17 mouse cellular contexts compared by ENCODE assay signal in the genomic region with DNA sequence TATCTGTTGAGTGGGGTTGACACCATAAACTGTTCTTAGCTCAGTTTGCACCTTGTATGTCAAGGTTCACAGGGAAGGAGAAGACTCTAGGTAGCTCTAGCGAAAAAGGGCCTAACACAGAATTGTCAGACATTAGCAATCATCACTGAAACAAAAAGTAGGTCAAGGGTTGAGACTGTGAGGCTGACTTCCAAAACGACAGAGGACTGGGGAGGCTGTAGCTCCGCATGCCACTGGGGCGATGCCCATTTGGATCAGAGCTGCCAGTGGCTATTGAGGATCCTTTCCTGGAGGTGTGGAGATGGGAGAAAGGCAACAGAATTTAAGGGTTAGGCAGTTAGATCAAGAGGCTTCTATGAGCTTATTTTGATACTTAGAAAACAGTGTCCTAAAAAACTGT. TPM values are rescaled to one million over a fixed set of nuclear protein-coding genes. Genes with fewer than 3 reads are reported as not detected.
DNase-seq lines count a peak whose midpoint lies in the region; ATAC-seq lines count a peak whose summit lies in the region.
"Had no signal": no experiment of that assay in that cellular context is flagged by ENCODE, and none has a peak within 500 bp of the region (broad histone marks: within the 10 kb centered on the region; RNA-seq: fewer than 3 reads in every experiment).

No protein-coding gene starts in this region.

- no peak for ATAC-seq in frontal cortex, adult (ENCODE audit: low TSS enrichment)
- ATAC-seq: activated CD4-positive, CD25-positive, alpha-beta regulatory T cell, adult 4 months; midbrain, embryonic 16.5 days had no signal

- peak; percentile 23 for DNase-seq in adrenal gland, postnatal 14 days
- DNase-seq in adrenal gland, postnatal 25 days: peak; percentile 18
- DNase-seq in cerebellum, adult 18-20 months: peak; percentile 79 to 90
- DNase-seq in cerebellum, postnatal 14 days: peak; percentile 86 to 88
- DNase-seq in MN1 (ENCODE audit: low spot score): no peak
- no peak for DNase-seq in gastrocnemius, adult 8-10 months (ENCODE audit: low spot score in 2 of 2)
- DNase-seq: gastrocnemius, adult 2 months; heart, postnatal 4 days; kidney, adult 2 months; left cerebral cortex, postnatal 4 days; lung, embryonic 14.5 days; lung, postnatal 36 days had no signal

RNA-seq across cellular contexts. Expression of a gene that starts 18.0 kb away (rescaled TPM):
- total RNA-seq in adrenal gland, postnatal 14 days (2021): 4.0 and 4.8 TPM in 2 replicates
- 6.7 TPM in 2 replicates for total RNA-seq in adrenal gland, postnatal 25 days (2021)
- total RNA-seq in gastrocnemius, adult 8-10 months (2022): 1 to 10 TPM in 3 of 4 experiments, under 1 TPM in 1; 0.67 to 1.4 (median 1.0) TPM
- total RNA-seq: megakaryocyte-erythroid progenitor cell, adult 5-6 weeks; MEL had no signal

Comparison
In these comparisons a context has a peak if more than half of its experiments do, and no peak if none do; other contexts are left out.
1. DNase-seq: peak in adrenal gland, postnatal 14 days (single experiment), adrenal gland, postnatal 25 days (single experiment), cerebellum, adult 18-20 months (2 of 2) and cerebellum, postnatal 14 days (2 of 2); none in MN1 (single experiment) and gastrocnemius, adult 8-10 months (0 of 2).